Mouse (Mus musculus) adrenal gland, postnatal 10 days (tissue): ENCODE measurements around the gene Arhgap27. TPM values are rescaled to one million over a fixed set of nuclear protein-coding genes. Genes with fewer than 3 reads are reported as not detected.
"Not testable (repeated sequence)": the region's sequence is repeated elsewhere in the genome, so short reads cannot be mapped to it uniquely, and the experiment has no call there.

Experiments used
- DNase-seq: peaks from one replicate; pipeline ENCODE4 v3.0.0; 2021; ENCODE audit warnings: mixed read lengths
- long read RNA-seq, 2 experiments: library from polyadenylated mRNA; stranded (forward); transcript quantifications; one replicate each; pipeline ENCODE4 v2.0.0; 2021
- total RNA-seq, 2 experiments: library from RNA; stranded (reverse); gene quantifications; 2 replicates each; pipeline ENCODE4 v1.2.3; 2021

Gene Arhgap27
- total RNA-seq, result 10 to 100 TPM; 23.1 to 24.5 TPM
- long read RNA-seq, experiment 1, partial matches to known transcripts, result 2 of 10 reads
- long read RNA-seq, experiment 1, other reads (novel, unspliced or antisense), result 6 of 10 reads
- long read RNA-seq, experiment 2, partial matches to known transcripts, result 2 of 13 reads
- long read RNA-seq, experiment 2, other reads (novel, unspliced or antisense), result 10 of 13 reads

GRCm38 (mm10) chr11:103363214-103364148, at the start of gene Arhgap27:
TSS of gene Arhgap27 (minus strand) at chr11:103363692.
- peak; percentile 78 for DNase-seq

GRCm38 (mm10) chr11:103412950-103413423, 49.5 kb upstream of the Arhgap27 start:
- no peak for DNase-seq

GRCm38 (mm10) chr11:103411981-103412949, 48.8 kb upstream of the Arhgap27 start, which contains the start of gene Plekhm1:
TSS of gene Plekhm1 (minus strand) at chr11:103412687.
- peak; percentile 96 for DNase-seq

GRCm38 (mm10) chr11:103411301-103411700, 47.8 kb upstream of the Arhgap27 start:
- no peak for DNase-seq

GRCm38 (mm10) chr11:103408880-103409279, 45.4 kb upstream of the Arhgap27 start:
- no peak for DNase-seq

- DNase-seq, result not testable (repeated sequence)
Measured at GRCm38 (mm10) chr11:103407136-103407535, 43.6 kb upstream of the Arhgap27 start.

- peak; percentile 67 for DNase-seq
Measured at GRCm38 (mm10) chr11:103406551-103406950, 43.1 kb upstream of the Arhgap27 start.

- no peak for DNase-seq
Measured at GRCm38 (mm10) chr11:103405814-103406213, 42.3 kb upstream of the Arhgap27 start.

- no peak for DNase-seq
Measured at GRCm38 (mm10) chr11:103404618-103405017, 41.1 kb upstream of the Arhgap27 start.

GRCm38 (mm10) chr11:103403776-103404175, 40.3 kb upstream of the Arhgap27 start:
- no peak for DNase-seq

- DNase-seq, result no peak
Measured at GRCm38 (mm10) chr11:103402738-103403137, 39.2 kb upstream of the Arhgap27 start.

GRCm38 (mm10) chr11:103402198-103402597, 38.7 kb upstream of the Arhgap27 start:
- DNase-seq, result peak; percentile 53

- peak; percentile 27 for DNase-seq
Measured at GRCm38 (mm10) chr11:103399986-103400385, 36.5 kb upstream of the Arhgap27 start.

- no peak for DNase-seq
Measured at GRCm38 (mm10) chr11:103399050-103399449, 35.6 kb upstream of the Arhgap27 start.

- DNase-seq, result no peak
Measured at GRCm38 (mm10) chr11:103396682-103397081, 33.2 kb upstream of the Arhgap27 start.

- no peak for DNase-seq
Measured at GRCm38 (mm10) chr11:103396236-103396635, 32.7 kb upstream of the Arhgap27 start.

GRCm38 (mm10) chr11:103394604-103395003, 31.1 kb upstream of the Arhgap27 start:
- DNase-seq, result no peak

- no peak for DNase-seq
Measured at GRCm38 (mm10) chr11:103394025-103394424, 30.5 kb upstream of the Arhgap27 start.

- DNase-seq, result no peak
Measured at GRCm38 (mm10) chr11:103387870-103388526, 24.5 kb upstream of the Arhgap27 start.

- no peak for DNase-seq
Measured at GRCm38 (mm10) chr11:103386827-103387226, 23.3 kb upstream of the Arhgap27 start.

GRCm38 (mm10) chr11:103381956-103382613, 18.6 kb upstream of the Arhgap27 start:
- DNase-seq, result peak; percentile 74
